Mouse (Mus musculus) heart, embryonic 12.5 days (tissue): ENCODE measurements around the gene Cacna1f. TPM values are rescaled to one million over a fixed set of nuclear protein-coding genes. Genes with fewer than 3 reads are reported as not detected.

Source experiments
- ATAC-seq: fragments of 200-750 bp; cut with Nextera tagmentation; 2 replicates; pipeline ENCODE4 v1.8.0; 2017; ENCODE audit warnings: moderate TSS enrichment, moderate library complexity; ENCODE audit not compliant: insufficient number of reproducible peaks, low FRiP score
- H3K27ac ChIP-seq: fragments of 300-500 bp; sonication (generic); 2 replicates; pipeline ENCODE4 v1.5.1; 2016; ENCODE audit warnings: mild to moderate bottlenecking, moderate library complexity; ENCODE audit not compliant: poor library complexity, severe bottlenecking
- H3K27me3 ChIP-seq: fragments of 300-500 bp; sonication (generic); replicated peaks from 2 replicates; pipeline ENCODE4 v1.6.1; 2016; ENCODE audit warnings: mild to moderate bottlenecking, moderate library complexity
- H3K36me3 ChIP-seq: fragments of 300-500 bp; sonication (generic); 2 replicates; pipeline ENCODE4 v1.6.1; 2016; ENCODE audit warnings: mild to moderate bottlenecking, moderate library complexity
- H3K4me1 ChIP-seq: fragments of 300-500 bp; sonication (generic); replicated peaks from 2 replicates; pipeline ENCODE4 v1.6.1; 2016; ENCODE audit warnings: mild to moderate bottlenecking
- H3K4me2 ChIP-seq: fragments of 300-500 bp; sonication (generic); 2 replicates; pipeline ENCODE4 v1.6.1; 2016; ENCODE audit warnings: mild to moderate bottlenecking, moderate library complexity
- H3K4me3 ChIP-seq: fragments of 300-500 bp; sonication (generic); 2 replicates; pipeline ENCODE4 v1.5.1; 2016; ENCODE audit warnings: mild to moderate bottlenecking
- H3K9ac ChIP-seq: fragments of 300-500 bp; sonication (generic); 2 replicates; pipeline ENCODE4 v1.6.1; 2016; ENCODE audit warnings: mild to moderate bottlenecking, moderate library complexity
- H3K9me3 ChIP-seq: fragments of 300-500 bp; sonication (generic); replicated peaks from 2 replicates; pipeline ENCODE4 v1.6.1; 2016; ENCODE audit warnings: mild to moderate bottlenecking, moderate library complexity
- WGBS: fragments of 180-500 bp; shearing (Covaris S2); methylation state at CpG from one replicate; pipeline ENCODE4 v1.1.7; 2016; 5-methylcytosine and 5-hydroxymethylcytosine counted together
- polyA plus RNA-seq: library from polyadenylated mRNA; unstranded; fragments of >200 nt; fragmentation: Nextera tagmentation; extraction: Ambion mirVana; gene quantifications from 2 replicates; pipeline ENCODE4 v1.2.1, GENCODE M21; 2016

The Cacna1f gene
- polyA plus RNA-seq, 1 experiment from 2014 or later, result not detected

GRCm38 (mm10) chrX:7661086-7661485 is 54.2 kb downstream of the Cacna1f start:
- WGBS, result 66% methylated on average over 4 of the region's 4 CpGs

GRCm38 (mm10) chrX:7662936-7663335 is 56.1 kb downstream of the Cacna1f start:
- Histone ChIP-seq H3K4me1 (peaks cover 13% of the 10 kb centered on the region; the same call in 1 of the 2 replicates), H3K27ac (no peak overlapping the region), H3K4me3 (no peak overlapping the region), H3K9ac (no peak overlapping the region), H3K27me3 (no peaks in the 10 kb centered on the region), H3K9me3 (no peaks in the 10 kb centered on the region), H3K36me3 (peaks cover 38% of the 10 kb centered on the region), H3K4me2 (no peak overlapping the region)
- WGBS, result 71% methylated on average over 3 of the region's 3 CpGs
- no peak for ATAC-seq

More at GRCm38 (mm10) chrX:7661086-7661485, 54.2 kb downstream of the Cacna1f start:
- Histone ChIP-seq H3K9me3 (no peaks in the 10 kb centered on the region), H3K4me3 (no peak overlapping the region), H3K4me1 (peaks cover 13% of the 10 kb centered on the region; the same call in 1 of the 2 replicates), H3K27me3 (no peaks in the 10 kb centered on the region), H3K9ac (no peak overlapping the region), H3K36me3 (peaks cover 23% of the 10 kb centered on the region; the same call in 1 of the 2 replicates), H3K27ac (no peak overlapping the region), H3K4me2 (no peak overlapping the region)
- ATAC-seq, result no peak

GRCm38 (mm10) chrX:7664791-7665190 is 57.9 kb downstream of the Cacna1f start:
- no peak overlapping the region for H3K4me2 ChIP-seq
- H3K9ac ChIP-seq, result no peak overlapping the region
- 83% methylated on average over 11 of the region's 11 CpGs for WGBS
- no peak for ATAC-seq
- H3K4me3 ChIP-seq, result no peak overlapping the region
- H3K27ac ChIP-seq, result no peak overlapping the region
- peaks cover 47% of the 10 kb centered on the region for H3K36me3 ChIP-seq
- H3K4me1 ChIP-seq, result no peaks in the 10 kb centered on the region
- no peaks in the 10 kb centered on the region for H3K27me3 ChIP-seq
- no peaks in the 10 kb centered on the region for H3K9me3 ChIP-seq

- Histone ChIP-seq H3K9me3 (no peaks in the 10 kb centered on the region), H3K27me3 (no peaks in the 10 kb centered on the region), H3K4me2 (no peak overlapping the region), H3K36me3 (peaks cover 44% of the 10 kb centered on the region), H3K27ac (no peak overlapping the region), H3K9ac (no peak overlapping the region; the same call in 1 of the 2 replicates), H3K4me3 (no peak overlapping the region), H3K4me1 (no peaks in the 10 kb centered on the region)
- ATAC-seq, result no peak
- 70% methylated on average over 21 of the region's 21 CpGs for WGBS
Measured at GRCm38 (mm10) chrX:7665739-7666502, 59.0 kb downstream of the Cacna1f start.

- Histone ChIP-seq H3K27me3 (no peaks in the 10 kb centered on the region), H3K9me3 (no peaks in the 10 kb centered on the region), H3K4me3 (peak overlapping the region; percentile 72), H3K4me1 (peaks cover 11% of the 10 kb centered on the region), H3K9ac (peak overlapping the region; percentile 82), H3K4me2 (peak overlapping the region; percentile 64), H3K27ac (peak overlapping the region; percentile 75), H3K36me3 (peaks cover 24% of the 10 kb centered on the region)
- peak; percentile 81 for ATAC-seq
- 12% methylated on average over 15 of the region's 19 CpGs for WGBS
Measured at GRCm38 (mm10) chrX:7670390-7670881, 63.6 kb downstream of the Cacna1f start.

GRCm38 (mm10) chrX:7670921-7671623 is 64.2 kb downstream of the Cacna1f start, which contains the start of gene Plp2:
TSS of gene Plp2 (minus strand) at chrX:7671390.
- peak; percentile 45 for ATAC-seq
- Histone ChIP-seq H3K4me2 (peak within 1 kb of the TSS; percentile 64), H3K27ac (peak within 1 kb of the TSS; percentile 75), H3K27me3 (no peaks in the 10 kb centered on the region), H3K36me3 (peaks cover 24% of the 10 kb centered on the region), H3K4me3 (peak within 1 kb of the TSS; percentile 72), H3K9ac (peak within 1 kb of the TSS; percentile 82), H3K4me1 (peaks cover 11% of the 10 kb centered on the region), H3K9me3 (no peaks in the 10 kb centered on the region)
- 15% methylated on average over 32 of the region's 36 CpGs for WGBS

GRCm38 (mm10) chrX:7672739-7673138 is 65.9 kb downstream of the Cacna1f start:
- WGBS, result 41% methylated on average over 6 of the region's 6 CpGs
- Histone ChIP-seq H3K4me2 (no peak overlapping the region), H3K4me1 (peaks cover 11% of the 10 kb centered on the region), H3K27me3 (no peaks in the 10 kb centered on the region), H3K9me3 (no peaks in the 10 kb centered on the region), H3K4me3 (no peak overlapping the region), H3K36me3 (peaks cover 9% of the 10 kb centered on the region), H3K27ac (no peak overlapping the region), H3K9ac (no peak overlapping the region)
- ATAC-seq, result no peak

- Histone ChIP-seq H3K27me3 (no peaks in the 10 kb centered on the region), H3K27ac (peak overlapping the region; percentile 51), H3K9ac (no peak overlapping the region; the same call in none of the 2 replicates), H3K36me3 (peaks cover 7% of the 10 kb centered on the region), H3K9me3 (no peaks in the 10 kb centered on the region), H3K4me1 (peaks cover 11% of the 10 kb centered on the region), H3K4me3 (peak overlapping the region; percentile 33), H3K4me2 (peak overlapping the region; percentile 63)
- ATAC-seq, result peak; percentile 23; the same call in 1 of the 2 replicates
- 20% methylated on average over 12 of the region's 12 CpGs for WGBS
Measured at GRCm38 (mm10) chrX:7673578-7674281, 66.8 kb downstream of the Cacna1f start.

- ATAC-seq, result no peak
- H3K27me3 ChIP-seq, result no peaks in the 10 kb centered on the region
- no peaks in the 10 kb centered on the region; the same call in 1 of the 2 replicates for H3K36me3 ChIP-seq
- peak overlapping the region; percentile 51 for H3K27ac ChIP-seq
- peak overlapping the region; percentile 33 for H3K4me3 ChIP-seq
- H3K9me3 ChIP-seq, result no peaks in the 10 kb centered on the region
- peak overlapping the region; percentile 63 for H3K4me2 ChIP-seq
- peak overlapping the region; percentile 62 for H3K9ac ChIP-seq
- WGBS, result 22% methylated on average over 28 of the region's 28 CpGs
- H3K4me1 ChIP-seq, result peaks cover 11% of the 10 kb centered on the region
Measured at GRCm38 (mm10) chrX:7674284-7675000, 67.6 kb downstream of the Cacna1f start.

- ATAC-seq, result no peak
- no peaks in the 10 kb centered on the region for H3K27me3 ChIP-seq
- peak overlapping the region; percentile 62 for H3K9ac ChIP-seq
- WGBS, result 17% methylated on average over 10 of the region's 10 CpGs
- no peak overlapping the region; the same call in 1 of the 2 replicates for H3K27ac ChIP-seq
- no peaks in the 10 kb centered on the region for H3K36me3 ChIP-seq
- H3K4me2 ChIP-seq, result peak overlapping the region; percentile 63
- peaks cover 11% of the 10 kb centered on the region for H3K4me1 ChIP-seq
- H3K4me3 ChIP-seq, result peak overlapping the region; percentile 33
- no peaks in the 10 kb centered on the region for H3K9me3 ChIP-seq
Measured at GRCm38 (mm10) chrX:7675001-7675380, 68.1 kb downstream of the Cacna1f start.
